Mouse (Mus musculus): ENCODE results near the gene Stat1. TPM values are rescaled to one million over a fixed set of nuclear protein-coding genes. Genes with fewer than 3 reads are reported as not detected.

Gene Stat1
- polyA plus RNA-seq, 1 experiment from 2014 or later = 11.2 TPM

- WGBS = 80% methylated on average over 4 of the region's 4 CpGs
- H3K4me1 ChIP-seq (ENCODE audit: control insufficient read depth, insufficient read depth, low read length) = no peaks in the 10 kb centered on the region
- no peak overlapping the region for H3K4me3 ChIP-seq (ENCODE audit: low read depth, low read length)
- H3K27me3 ChIP-seq (ENCODE audit: control insufficient read depth, insufficient read depth, low read depth, low read length) = no peaks in the 10 kb centered on the region
- H3K4me2 ChIP-seq (ENCODE audit: low read length) = no peak overlapping the region
- no peak overlapping the region for H3K9ac ChIP-seq (ENCODE audit: low read depth, low read length)
- H3K27ac ChIP-seq (ENCODE audit: low read length) = no peak overlapping the region
- no peaks in the 10 kb centered on the region for H3K36me3 ChIP-seq (ENCODE audit: control insufficient read depth, insufficient read depth, low read length)
- no peaks in the 10 kb centered on the region for H3K9me3 ChIP-seq (replicated peaks; ENCODE audit: control insufficient read depth, low read length, poor library complexity, severe bottlenecking)
- ATAC-seq = no peak
Measured at GRCm38 (mm10) chr1:52142117-52142516, 22.9 kb downstream of the Stat1 start.

GRCm38 (mm10) chr1:52143191-52143590, 24.0 kb downstream of the Stat1 start:
- Histone ChIP-seq H3K27ac (ENCODE audit: low read length) (no peak overlapping the region), H3K36me3 (ENCODE audit: control insufficient read depth, insufficient read depth, low read length) (no peaks in the 10 kb centered on the region), H3K9ac (ENCODE audit: low read depth, low read length) (no peak overlapping the region), H3K9me3 (replicated peaks; ENCODE audit: control insufficient read depth, low read length, poor library complexity, severe bottlenecking) (no peaks in the 10 kb centered on the region), H3K4me1 (ENCODE audit: control insufficient read depth, insufficient read depth, low read length) (no peaks in the 10 kb centered on the region), H3K4me3 (ENCODE audit: low read depth, low read length) (no peak overlapping the region), H3K27me3 (ENCODE audit: control insufficient read depth, insufficient read depth, low read depth, low read length) (no peaks in the 10 kb centered on the region), H3K4me2 (ENCODE audit: low read length) (no peak overlapping the region)
- ATAC-seq = no peak
- WGBS = 84% methylated on average over 4 of the region's 4 CpGs

GRCm38 (mm10) chr1:52143596-52144156, 24.4 kb downstream of the Stat1 start:
- Histone ChIP-seq H3K4me2 (ENCODE audit: low read length) (no peak overlapping the region), H3K27me3 (ENCODE audit: control insufficient read depth, insufficient read depth, low read depth, low read length) (no peaks in the 10 kb centered on the region), H3K9me3 (replicated peaks; ENCODE audit: control insufficient read depth, low read length, poor library complexity, severe bottlenecking) (no peaks in the 10 kb centered on the region), H3K4me1 (ENCODE audit: control insufficient read depth, insufficient read depth, low read length) (no peaks in the 10 kb centered on the region), H3K4me3 (ENCODE audit: low read depth, low read length) (no peak overlapping the region), H3K9ac (ENCODE audit: low read depth, low read length) (no peak overlapping the region), H3K27ac (ENCODE audit: low read length) (no peak overlapping the region), H3K36me3 (ENCODE audit: control insufficient read depth, insufficient read depth, low read length) (no peaks in the 10 kb centered on the region)
- WGBS = 87% methylated on average over 7 of the region's 7 CpGs
- no peak for ATAC-seq

DNA sequence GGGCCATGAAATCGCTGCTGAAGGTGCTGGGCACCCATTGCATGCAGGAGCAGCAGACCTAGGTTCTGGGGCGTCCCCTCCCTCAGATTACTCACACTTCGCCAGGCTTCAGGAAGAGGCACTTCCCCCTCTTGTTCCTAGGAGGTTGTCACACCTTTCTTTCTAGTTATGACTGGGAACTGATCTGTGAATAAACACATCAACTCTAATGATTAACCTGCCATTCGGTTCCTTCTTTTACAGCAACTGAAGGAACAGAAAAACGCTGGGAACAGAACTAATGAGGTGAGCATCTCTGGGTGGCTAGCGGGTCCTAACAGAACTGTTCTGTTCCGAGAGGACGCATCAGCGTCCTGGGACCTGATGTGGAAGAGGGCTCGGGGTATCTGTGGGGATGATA, 25.7 kb downstream of the Stat1 start:
- H3K27ac ChIP-seq (ENCODE audit: low read length) = no peak overlapping the region
- no peak overlapping the region for H3K4me3 ChIP-seq (ENCODE audit: low read depth, low read length)
- no peaks in the 10 kb centered on the region for H3K27me3 ChIP-seq (ENCODE audit: control insufficient read depth, insufficient read depth, low read depth, low read length)
- 90% methylated on average over 10 of the region's 10 CpGs for WGBS
- H3K4me2 ChIP-seq (ENCODE audit: low read length) = no peak overlapping the region
- no peaks in the 10 kb centered on the region for H3K9me3 ChIP-seq (replicated peaks; ENCODE audit: control insufficient read depth, low read length, poor library complexity, severe bottlenecking)
- H3K36me3 ChIP-seq (ENCODE audit: control insufficient read depth, insufficient read depth, low read length) = no peaks in the 10 kb centered on the region
- no peak for ATAC-seq
- peaks cover 2% of the 10 kb centered on the region; the same call in 1 of the 2 replicates for H3K4me1 ChIP-seq (ENCODE audit: control insufficient read depth, insufficient read depth, low read length)
- H3K9ac ChIP-seq (ENCODE audit: low read depth, low read length) = no peak overlapping the region

DNA sequence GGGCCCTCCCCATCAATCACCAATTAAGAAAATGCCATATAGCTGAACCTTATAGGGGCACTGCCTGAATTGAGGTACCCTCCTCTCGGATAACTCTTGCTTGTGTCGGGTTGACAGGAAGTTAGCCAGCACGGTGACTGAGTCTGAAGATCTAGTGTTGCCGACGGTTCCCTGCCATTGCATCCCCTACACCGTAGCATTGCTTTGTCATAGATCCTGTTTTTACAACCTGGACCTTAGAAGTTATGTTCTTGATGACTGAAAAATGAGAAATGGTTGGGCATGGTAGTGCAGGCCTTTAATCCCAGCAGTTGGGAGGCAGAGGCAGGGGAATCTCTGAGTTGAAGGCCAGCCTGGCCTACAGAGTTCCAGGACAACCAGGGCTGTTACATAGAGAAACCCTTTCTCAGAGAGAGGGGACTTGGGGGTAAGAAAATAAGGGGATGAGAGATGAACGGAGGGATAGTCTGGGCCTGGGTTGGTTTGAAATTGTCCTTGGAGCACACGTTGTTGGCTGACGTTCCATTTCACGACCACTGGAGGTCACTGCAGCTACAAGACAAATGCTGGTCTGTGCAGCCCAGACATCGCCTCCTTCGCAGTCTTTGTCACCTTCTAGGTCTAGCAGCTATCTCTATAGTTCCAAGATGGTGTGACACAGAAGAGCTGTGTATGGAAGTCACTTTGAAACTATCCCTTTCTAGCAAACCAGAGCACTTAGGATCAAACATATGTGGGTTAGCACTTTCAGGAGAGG, 27.2 kb downstream of the Stat1 start:
- no peaks in the 10 kb centered on the region for H3K36me3 ChIP-seq (ENCODE audit: control insufficient read depth, insufficient read depth, low read length)
- H3K4me2 ChIP-seq (ENCODE audit: low read length) = no peak overlapping the region
- 56% methylated on average over 12 of the region's 12 CpGs for WGBS

DNA sequence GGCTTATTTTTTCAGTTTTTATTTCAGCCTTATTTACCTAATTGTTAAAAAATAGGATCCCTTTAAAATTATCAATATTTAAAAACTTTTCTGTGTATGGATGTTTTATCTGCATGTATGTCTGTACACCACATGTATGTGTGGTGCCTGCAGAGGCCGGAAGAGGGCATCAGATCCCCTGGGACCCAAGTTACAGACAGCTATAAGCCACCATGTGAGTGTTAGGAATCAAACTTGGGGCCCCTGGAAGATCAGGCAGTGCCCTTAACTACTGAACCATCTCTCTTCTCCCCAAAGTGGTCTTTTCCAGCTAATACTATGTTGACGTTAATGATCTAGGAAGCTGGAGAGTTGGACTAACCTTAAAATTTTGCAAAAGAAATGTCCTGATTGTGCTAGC, 28.2 kb downstream of the Stat1 start:
- H3K4me1 ChIP-seq (ENCODE audit: control insufficient read depth, insufficient read depth, low read length) = peaks cover 3% of the 10 kb centered on the region; the same call in 1 of the 2 replicates
- no peaks in the 10 kb centered on the region for H3K9me3 ChIP-seq (replicated peaks; ENCODE audit: control insufficient read depth, low read length, poor library complexity, severe bottlenecking)
- H3K9ac ChIP-seq (ENCODE audit: low read depth, low read length) = no peak overlapping the region
- no peak for ATAC-seq
- H3K36me3 ChIP-seq (ENCODE audit: control insufficient read depth, insufficient read depth, low read length) = no peaks in the 10 kb centered on the region
- H3K27ac ChIP-seq (ENCODE audit: low read length) = no peak overlapping the region
- no peak overlapping the region for H3K4me2 ChIP-seq (ENCODE audit: low read length)
- H3K4me3 ChIP-seq (ENCODE audit: low read depth, low read length) = no peak overlapping the region
- WGBS = 93% methylated on average over 2 of the region's 2 CpGs
- no peaks in the 10 kb centered on the region for H3K27me3 ChIP-seq (ENCODE audit: control insufficient read depth, insufficient read depth, low read depth, low read length)

More for the DNA sequence above, 27.2 kb downstream of the Stat1 start:
- Histone ChIP-seq H3K4me1 (ENCODE audit: control insufficient read depth, insufficient read depth, low read length) (peaks cover 3% of the 10 kb centered on the region; the same call in 1 of the 2 replicates), H3K9ac (ENCODE audit: low read depth, low read length) (no peak overlapping the region), H3K4me3 (ENCODE audit: low read depth, low read length) (no peak overlapping the region), H3K27me3 (ENCODE audit: control insufficient read depth, insufficient read depth, low read depth, low read length) (no peaks in the 10 kb centered on the region), H3K9me3 (replicated peaks; ENCODE audit: control insufficient read depth, low read length, poor library complexity, severe bottlenecking) (no peaks in the 10 kb centered on the region), H3K27ac (ENCODE audit: low read length) (no peak overlapping the region)
- peak; percentile 84 for ATAC-seq

- 77% methylated on average over 7 of the region's 7 CpGs for WGBS
- Histone ChIP-seq H3K4me3 (ENCODE audit: low read depth, low read length) (no peak overlapping the region), H3K27me3 (ENCODE audit: control insufficient read depth, insufficient read depth, low read depth, low read length) (no peaks in the 10 kb centered on the region), H3K9me3 (replicated peaks; ENCODE audit: control insufficient read depth, low read length, poor library complexity, severe bottlenecking) (no peaks in the 10 kb centered on the region), H3K4me2 (ENCODE audit: low read length) (no peak overlapping the region), H3K36me3 (ENCODE audit: control insufficient read depth, insufficient read depth, low read length) (no peaks in the 10 kb centered on the region), H3K27ac (ENCODE audit: low read length) (no peak overlapping the region), H3K9ac (ENCODE audit: low read depth, low read length) (no peak overlapping the region), H3K4me1 (ENCODE audit: control insufficient read depth, insufficient read depth, low read length) (peaks cover 3% of the 10 kb centered on the region; the same call in 1 of the 2 replicates)
- no peak for ATAC-seq
Measured at GRCm38 (mm10) chr1:52148178-52148577, 28.9 kb downstream of the Stat1 start.

DNA sequence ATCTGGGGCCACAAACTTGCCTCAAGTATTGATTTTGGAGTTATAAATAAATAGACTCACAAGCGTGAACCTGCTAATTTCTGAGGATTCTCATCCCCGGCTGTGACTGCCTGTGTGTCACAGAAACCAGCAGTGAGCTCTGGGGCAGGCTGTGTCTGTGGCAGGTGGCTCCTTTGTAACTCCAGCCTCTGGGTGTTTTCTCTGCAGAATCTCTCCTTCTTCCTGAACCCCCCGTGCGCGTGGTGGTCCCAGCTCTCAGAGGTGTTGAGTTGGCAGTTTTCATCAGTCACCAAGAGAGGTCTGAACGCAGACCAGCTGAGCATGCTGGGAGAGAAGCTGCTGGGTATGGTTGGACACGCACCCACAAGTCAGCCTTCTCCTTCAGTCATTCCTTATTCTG, 29.5 kb downstream of the Stat1 start:
- Histone ChIP-seq H3K9ac (ENCODE audit: low read depth, low read length) (no peak overlapping the region), H3K4me1 (ENCODE audit: control insufficient read depth, insufficient read depth, low read length) (peaks cover 3% of the 10 kb centered on the region; the same call in 1 of the 2 replicates), H3K36me3 (ENCODE audit: control insufficient read depth, insufficient read depth, low read length) (no peaks in the 10 kb centered on the region), H3K9me3 (replicated peaks; ENCODE audit: control insufficient read depth, low read length, poor library complexity, severe bottlenecking) (no peaks in the 10 kb centered on the region), H3K4me3 (ENCODE audit: low read depth, low read length) (no peak overlapping the region), H3K27ac (ENCODE audit: low read length) (no peak overlapping the region), H3K27me3 (ENCODE audit: control insufficient read depth, insufficient read depth, low read depth, low read length) (no peaks in the 10 kb centered on the region), H3K4me2 (ENCODE audit: low read length) (no peak overlapping the region)
- ATAC-seq = no peak
- WGBS = 64% methylated on average over 7 of the region's 7 CpGs

- WGBS = 40% methylated on average over 9 of the region's 9 CpGs
- H3K4me2 ChIP-seq (ENCODE audit: low read length) = no peak overlapping the region
- H3K27ac ChIP-seq (ENCODE audit: low read length) = no peak overlapping the region
- no peak overlapping the region for H3K4me3 ChIP-seq (ENCODE audit: low read depth, low read length)
- H3K9ac ChIP-seq (ENCODE audit: low read depth, low read length) = no peak overlapping the region
- H3K4me1 ChIP-seq (ENCODE audit: control insufficient read depth, insufficient read depth, low read length) = peaks cover 3% of the 10 kb centered on the region; the same call in 1 of the 2 replicates
- no peaks in the 10 kb centered on the region for H3K9me3 ChIP-seq (replicated peaks; ENCODE audit: control insufficient read depth, low read length, poor library complexity, severe bottlenecking)
- no peaks in the 10 kb centered on the region for H3K36me3 ChIP-seq (ENCODE audit: control insufficient read depth, insufficient read depth, low read length)
- peak; percentile 46; the same call in 1 of the 2 replicates for ATAC-seq
- no peaks in the 10 kb centered on the region for H3K27me3 ChIP-seq (ENCODE audit: control insufficient read depth, insufficient read depth, low read depth, low read length)
Measured at GRCm38 (mm10) chr1:52149934-52150346, 30.7 kb downstream of the Stat1 start.

Data from midbrain, embryonic 16.5 days (tissue).